Mouse (Mus musculus) liver, embryonic 12.5 days (tissue): ENCODE results near the gene Sipa1l1. TPM values are rescaled to one million over a fixed set of nuclear protein-coding genes. Genes with fewer than 3 reads are reported as not detected.

Experiments
- ATAC-seq: fragments of 200-750 bp; cut with Nextera tagmentation; 2 replicates; pipeline ENCODE4 v1.8.0; 2017; ENCODE audit warnings: moderate number of reproducible peaks, mild to moderate bottlenecking, moderate library complexity
- H3K27ac ChIP-seq: fragments of 300-500 bp; sonication (generic); 2 replicates; pipeline ENCODE4 v1.5.1; 2016; ENCODE audit warnings: mild to moderate bottlenecking
- H3K27me3 ChIP-seq: fragments of 300-500 bp; sonication (generic); replicated peaks from 2 replicates; pipeline ENCODE4 v1.6.1; 2016; ENCODE audit warnings: mild to moderate bottlenecking, moderate library complexity
- H3K36me3 ChIP-seq: fragments of 300-500 bp; sonication (generic); 2 replicates; pipeline ENCODE4 v1.6.1; 2016; ENCODE audit warnings: mild to moderate bottlenecking, moderate library complexity
- H3K4me1 ChIP-seq: fragments of 300-500 bp; sonication (generic); 2 replicates; pipeline ENCODE4 v1.6.1; 2016
- H3K4me2 ChIP-seq: fragments of 300-500 bp; sonication (generic); 2 replicates; pipeline ENCODE4 v1.6.1; 2016; ENCODE audit warnings: mild to moderate bottlenecking, moderate library complexity
- H3K4me3 ChIP-seq: fragments of 300-500 bp; sonication (generic); 2 replicates; pipeline ENCODE4 v1.5.1; 2016; ENCODE audit warnings: mild to moderate bottlenecking, moderate library complexity
- H3K9ac ChIP-seq: fragments of 300-500 bp; sonication (generic); 2 replicates; pipeline ENCODE4 v1.6.1; 2016; ENCODE audit warnings: mild to moderate bottlenecking, moderate library complexity
- H3K9me3 ChIP-seq: fragments of 300-500 bp; sonication (generic); replicated peaks from 2 replicates; pipeline ENCODE4 v1.6.1; 2016; ENCODE audit warnings: mild to moderate bottlenecking, moderate library complexity
- WGBS: fragments of 180-500 bp; shearing (Covaris S2); methylation state at CpG from one replicate; pipeline ENCODE4 v1.1.7; 2016; ENCODE audit not compliant: insufficient replicate concordance; 5-methylcytosine and 5-hydroxymethylcytosine counted together
- polyA plus RNA-seq: library from polyadenylated mRNA; unstranded; fragments of >200 nt; fragmentation: Nextera tagmentation; extraction: Ambion mirVana; gene quantifications from 2 replicates; pipeline ENCODE4 v1.2.1, GENCODE M21; 2016

Gene Sipa1l1
- polyA plus RNA-seq, 1 experiment from 2014 or later = 10.6 TPM

DNA sequence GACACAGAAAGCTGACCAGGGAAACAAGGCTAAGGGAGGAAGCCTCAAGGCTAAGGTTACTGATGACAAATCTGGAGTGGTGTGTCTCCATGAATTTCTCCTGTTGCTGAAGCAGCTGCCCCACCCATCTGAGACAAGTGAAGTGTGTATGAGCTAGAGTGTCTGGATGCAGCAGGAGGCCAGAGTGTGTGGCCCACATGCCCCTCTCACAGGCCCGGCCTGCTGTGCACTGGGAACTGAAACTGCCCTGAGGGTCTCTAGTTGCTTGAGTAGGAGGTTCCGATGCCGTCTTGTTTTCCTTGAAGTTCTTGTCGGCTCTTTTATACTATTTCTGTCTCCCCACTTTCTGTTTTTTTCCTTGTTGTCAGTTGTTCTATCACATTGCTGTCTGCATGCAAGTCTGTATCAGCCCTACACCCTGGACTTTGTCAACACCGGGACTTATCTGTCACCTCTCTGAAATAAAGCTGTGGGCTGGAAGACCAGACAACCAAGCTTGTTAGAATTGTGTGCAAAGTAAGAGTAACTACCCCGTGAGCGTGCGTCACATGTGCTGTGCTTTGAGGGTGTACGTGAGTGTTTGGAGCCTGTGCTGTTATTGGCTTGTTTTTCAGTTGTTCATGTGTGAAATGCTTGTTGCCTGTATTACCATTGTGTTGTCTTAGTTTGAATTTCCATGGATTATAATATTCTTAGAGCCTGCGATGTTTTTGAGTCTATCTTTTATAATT is 186.5 kb downstream of the Sipa1l1 start:
- peaks cover 43% of the 10 kb centered on the region for H3K4me1 ChIP-seq
- ATAC-seq = no peak

DNA sequence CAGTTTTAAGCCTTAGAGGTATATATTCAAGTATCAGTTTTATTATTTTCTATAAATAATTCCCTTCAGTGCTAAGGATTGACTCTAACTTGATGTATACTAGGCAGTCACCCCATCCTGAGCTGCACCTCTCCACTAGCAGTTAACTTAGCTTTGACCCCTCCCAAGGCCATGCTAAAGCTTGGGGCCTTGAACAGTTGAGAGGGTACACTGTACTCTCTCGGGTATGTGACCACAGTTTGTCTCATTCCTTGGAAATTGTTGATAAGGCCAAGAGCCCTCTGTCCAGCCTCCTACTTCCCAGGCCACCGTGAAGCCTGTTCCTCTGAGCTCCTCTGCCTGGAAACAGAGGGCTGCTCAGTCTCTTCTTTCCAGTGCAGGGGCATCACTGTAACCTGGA is 187.4 kb downstream of the Sipa1l1 start:
- no peak overlapping the region for H3K27ac ChIP-seq
- no peak for ATAC-seq
- H3K36me3 ChIP-seq = peaks cover 9% of the 10 kb centered on the region; the same call in 1 of the 2 replicates
- peaks cover 36% of the 10 kb centered on the region for H3K4me1 ChIP-seq
- no peak overlapping the region for H3K4me3 ChIP-seq
- 43% methylated on average over 2 of the region's 2 CpGs for WGBS
- H3K9ac ChIP-seq = no peak overlapping the region
- H3K4me2 ChIP-seq = no peak overlapping the region
- no peaks in the 10 kb centered on the region for H3K9me3 ChIP-seq
- H3K27me3 ChIP-seq = no peaks in the 10 kb centered on the region

More for the DNA sequence above, 186.5 kb downstream of the Sipa1l1 start:
- Histone ChIP-seq H3K4me2 (no peak overlapping the region), H3K9ac (no peak overlapping the region), H3K27me3 (no peaks in the 10 kb centered on the region), H3K27ac (no peak overlapping the region), H3K9me3 (no peaks in the 10 kb centered on the region), H3K36me3 (peaks cover 9% of the 10 kb centered on the region; the same call in 1 of the 2 replicates), H3K4me3 (no peak overlapping the region)
- WGBS = 65% methylated on average over 10 of the region's 10 CpGs

DNA sequence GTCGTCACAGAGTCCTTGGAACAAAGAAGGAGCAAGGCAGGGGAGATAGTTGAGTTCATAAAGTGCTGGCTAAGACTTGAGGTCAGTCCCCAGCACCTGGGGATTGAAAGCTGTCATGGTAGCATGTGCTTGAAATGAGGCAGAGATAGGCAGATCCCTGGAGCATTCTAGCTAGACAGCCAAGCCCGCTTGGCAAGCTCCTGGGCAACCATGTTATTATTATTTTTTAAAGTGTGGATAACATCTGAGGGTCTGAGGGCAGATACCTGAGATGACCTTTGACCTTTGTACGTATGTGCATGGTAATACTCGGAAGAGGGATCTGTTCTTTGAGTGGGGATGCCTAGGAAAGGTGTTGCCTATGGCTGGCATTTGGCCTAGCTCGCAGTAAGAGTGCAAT is 188.3 kb downstream of the Sipa1l1 start:
- H3K4me3 ChIP-seq = no peak overlapping the region
- no peak for ATAC-seq
- H3K4me1 ChIP-seq = peaks cover 33% of the 10 kb centered on the region
- H3K9me3 ChIP-seq = no peaks in the 10 kb centered on the region
- H3K4me2 ChIP-seq = no peak overlapping the region
- H3K27ac ChIP-seq = no peak overlapping the region
- H3K9ac ChIP-seq = no peak overlapping the region
- H3K27me3 ChIP-seq = no peaks in the 10 kb centered on the region
- WGBS = 73% methylated on average over 5 of the region's 5 CpGs
- H3K36me3 ChIP-seq = peaks cover 9% of the 10 kb centered on the region; the same call in 1 of the 2 replicates

DNA sequence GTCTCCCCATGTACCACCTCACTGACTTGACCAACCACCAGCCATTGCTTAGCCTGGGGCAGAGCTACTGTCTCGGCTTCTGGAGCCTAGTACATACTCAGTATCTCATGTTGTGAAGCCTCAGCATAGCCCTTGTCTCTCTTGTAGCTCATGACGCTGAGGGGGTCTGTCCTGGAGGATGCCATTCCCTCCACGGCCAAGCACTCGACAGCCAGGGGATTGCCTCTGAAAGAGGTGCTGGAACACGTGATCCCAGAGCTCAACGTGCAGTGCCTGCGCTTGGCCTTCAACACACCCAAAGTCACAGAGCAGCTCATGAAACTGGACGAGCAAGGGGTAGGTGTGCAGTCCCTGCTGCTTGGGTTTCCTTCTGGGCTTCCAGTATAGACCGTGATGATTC is 193.7 kb downstream of the Sipa1l1 start:
- Histone ChIP-seq H3K9me3 (no peaks in the 10 kb centered on the region), H3K4me2 (no peak overlapping the region), H3K27me3 (no peaks in the 10 kb centered on the region), H3K4me1 (no peaks in the 10 kb centered on the region), H3K9ac (no peak overlapping the region), H3K4me3 (no peak overlapping the region), H3K27ac (no peak overlapping the region), H3K36me3 (0 out of 2 replicates have a peak, but pooled peaks cover 3% of the 10 kb centered on the region)
- WGBS = 82% methylated on average over 9 of the region's 9 CpGs
- no peak for ATAC-seq

DNA sequence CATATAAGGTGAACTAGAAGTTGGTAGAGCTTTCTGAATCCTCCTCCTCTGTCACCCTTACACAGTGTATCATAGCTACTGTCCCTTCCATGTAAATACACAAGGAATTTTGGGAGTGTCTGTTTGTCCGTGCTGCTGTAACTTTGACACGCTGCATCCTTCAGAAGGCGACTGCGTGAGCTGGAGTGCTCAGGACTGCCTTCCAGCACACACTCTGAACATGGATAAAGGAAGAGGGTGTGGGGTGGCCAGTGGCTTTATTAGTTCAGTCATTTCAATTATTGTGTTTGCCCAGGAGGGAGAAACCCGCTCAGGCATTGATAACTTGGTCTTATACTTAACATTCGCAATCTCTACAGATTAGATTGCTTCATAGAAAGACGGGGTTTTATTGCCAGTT is 195.1 kb downstream of the Sipa1l1 start:
- no peaks in the 10 kb centered on the region for H3K9me3 ChIP-seq
- H3K4me3 ChIP-seq = no peak overlapping the region
- no peaks in the 10 kb centered on the region for H3K36me3 ChIP-seq
- ATAC-seq = no peak
- H3K4me2 ChIP-seq = no peak overlapping the region
- no peaks in the 10 kb centered on the region for H3K27me3 ChIP-seq
- WGBS = 88% methylated on average over 7 of the region's 7 CpGs
- H3K9ac ChIP-seq = no peak overlapping the region
- H3K27ac ChIP-seq = no peak overlapping the region
- no peaks in the 10 kb centered on the region for H3K4me1 ChIP-seq

DNA sequence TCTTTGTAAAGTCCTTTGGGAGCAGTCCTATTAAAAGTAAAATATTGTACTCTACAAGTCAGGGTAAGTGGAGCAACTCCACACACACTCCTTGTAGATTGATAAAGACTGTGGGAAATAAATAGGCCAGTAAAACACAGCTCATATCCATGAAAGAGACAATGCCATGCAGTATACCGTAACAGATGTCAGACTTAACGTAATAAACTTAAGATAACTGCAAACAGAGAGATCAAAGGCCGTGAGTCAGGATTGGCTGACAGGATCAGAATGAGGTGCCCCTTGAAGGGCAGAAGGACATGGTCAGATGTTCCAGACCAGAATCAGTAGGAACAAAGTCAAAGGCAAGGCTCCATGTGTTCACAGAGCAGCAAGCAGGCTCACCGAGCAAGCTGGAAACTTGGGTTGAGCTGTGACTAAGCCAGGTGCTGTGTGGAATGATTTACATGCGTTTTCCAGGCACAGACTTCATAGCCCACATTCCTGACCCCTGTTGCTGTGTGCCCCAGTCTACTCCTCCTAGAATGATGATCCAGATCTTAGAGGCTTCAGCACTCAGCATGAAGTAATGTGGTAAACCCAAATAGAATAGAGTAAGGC is 196.3 kb downstream of the Sipa1l1 start:
- Histone ChIP-seq H3K9me3 (no peaks in the 10 kb centered on the region), H3K4me1 (peaks cover 6% of the 10 kb centered on the region; the same call in 1 of the 2 replicates), H3K36me3 (no peaks in the 10 kb centered on the region), H3K4me3 (no peak overlapping the region), H3K9ac (no peak overlapping the region), H3K4me2 (no peak overlapping the region), H3K27me3 (no peaks in the 10 kb centered on the region), H3K27ac (no peak overlapping the region)
- WGBS = 70% methylated on average over 5 of the region's 5 CpGs
- no peak for ATAC-seq

DNA sequence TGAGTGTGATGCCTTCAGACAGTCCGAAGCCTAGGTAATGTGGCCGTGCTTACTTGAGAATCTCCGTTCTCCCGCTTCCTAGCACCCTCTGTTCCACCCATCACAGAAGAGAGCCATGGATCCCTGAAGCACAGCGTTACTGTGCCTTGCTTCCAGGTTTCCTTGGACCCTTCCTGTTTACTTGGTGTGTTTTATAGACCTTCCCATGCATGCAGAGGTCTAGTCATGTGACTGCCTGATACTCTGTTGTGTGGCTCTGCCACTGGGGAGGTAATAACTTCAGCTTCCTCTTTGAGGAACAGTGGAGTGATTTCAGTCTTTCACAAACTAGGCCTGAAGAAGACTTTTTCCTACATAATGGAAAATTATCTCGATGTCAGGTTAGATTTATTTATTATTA is 197.6 kb downstream of the Sipa1l1 start:
- H3K9me3 ChIP-seq = no peaks in the 10 kb centered on the region
- H3K36me3 ChIP-seq = no peaks in the 10 kb centered on the region
- WGBS = 71% methylated on average over 6 of the region's 6 CpGs
- no peak overlapping the region for H3K4me3 ChIP-seq
- no peaks in the 10 kb centered on the region for H3K27me3 ChIP-seq
- no peak overlapping the region for H3K4me2 ChIP-seq
- H3K4me1 ChIP-seq = peaks cover 6% of the 10 kb centered on the region; the same call in 1 of the 2 replicates
- H3K9ac ChIP-seq = no peak overlapping the region
- H3K27ac ChIP-seq = no peak overlapping the region
- ATAC-seq = no peak

DNA sequence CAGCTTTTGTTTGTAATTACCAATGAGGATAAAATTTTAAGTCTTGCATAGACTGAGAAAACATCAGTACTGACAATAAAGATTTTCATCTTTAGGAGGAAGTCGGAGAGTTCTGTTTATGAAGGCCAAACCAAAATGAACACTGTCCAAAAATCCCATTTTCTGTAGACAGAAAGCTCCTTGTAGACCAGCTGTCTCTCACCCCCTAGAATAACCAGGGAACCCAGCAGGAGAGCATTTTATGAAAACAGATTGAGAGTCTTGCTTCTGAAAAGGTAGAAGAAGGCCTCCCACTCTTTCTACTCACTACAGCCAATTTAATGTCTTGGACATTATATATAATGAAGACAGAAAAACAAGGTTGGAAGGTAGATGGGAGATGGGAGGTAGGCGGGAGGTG is 198.2 kb downstream of the Sipa1l1 start:
- Histone ChIP-seq H3K27ac (no peak overlapping the region), H3K4me2 (no peak overlapping the region), H3K27me3 (no peaks in the 10 kb centered on the region), H3K9ac (no peak overlapping the region), H3K4me1 (peaks cover 6% of the 10 kb centered on the region; the same call in 1 of the 2 replicates), H3K36me3 (no peaks in the 10 kb centered on the region), H3K4me3 (no peak overlapping the region), H3K9me3 (no peaks in the 10 kb centered on the region)
- 71% methylated on average over 2 of the region's 2 CpGs for WGBS
- no peak for ATAC-seq

DNA sequence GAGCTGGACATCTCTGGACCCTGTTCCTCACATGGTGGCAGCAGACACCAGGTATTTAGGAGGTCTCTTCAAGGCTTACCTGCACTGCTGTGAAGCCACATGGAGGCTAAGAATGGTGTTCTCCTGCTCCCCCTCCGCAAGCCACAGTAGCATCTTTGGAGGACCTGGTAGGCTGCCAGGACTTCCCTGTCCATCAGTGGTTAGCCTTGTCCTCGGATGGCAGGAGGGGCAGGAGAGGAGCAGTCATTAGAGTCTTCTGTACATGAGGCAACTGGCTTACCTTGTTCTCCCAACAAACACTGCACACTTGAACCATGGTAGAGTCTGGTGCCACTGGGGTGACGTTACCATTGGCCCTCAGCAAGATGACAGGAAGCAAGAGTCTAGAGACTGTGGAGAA is 198.9 kb downstream of the Sipa1l1 start:
- H3K4me1 ChIP-seq = peaks cover 6% of the 10 kb centered on the region; the same call in 1 of the 2 replicates
- peaks cover 3% of the 10 kb centered on the region; the same call in 1 of the 2 replicates for H3K36me3 ChIP-seq
- H3K4me3 ChIP-seq = no peak overlapping the region
- H3K9ac ChIP-seq = no peak overlapping the region
- H3K27ac ChIP-seq = no peak overlapping the region
- H3K4me2 ChIP-seq = no peak overlapping the region
- 72% methylated on average over 3 of the region's 3 CpGs for WGBS
- no peaks in the 10 kb centered on the region for H3K27me3 ChIP-seq
- ATAC-seq = no peak
- H3K9me3 ChIP-seq = no peaks in the 10 kb centered on the region

DNA sequence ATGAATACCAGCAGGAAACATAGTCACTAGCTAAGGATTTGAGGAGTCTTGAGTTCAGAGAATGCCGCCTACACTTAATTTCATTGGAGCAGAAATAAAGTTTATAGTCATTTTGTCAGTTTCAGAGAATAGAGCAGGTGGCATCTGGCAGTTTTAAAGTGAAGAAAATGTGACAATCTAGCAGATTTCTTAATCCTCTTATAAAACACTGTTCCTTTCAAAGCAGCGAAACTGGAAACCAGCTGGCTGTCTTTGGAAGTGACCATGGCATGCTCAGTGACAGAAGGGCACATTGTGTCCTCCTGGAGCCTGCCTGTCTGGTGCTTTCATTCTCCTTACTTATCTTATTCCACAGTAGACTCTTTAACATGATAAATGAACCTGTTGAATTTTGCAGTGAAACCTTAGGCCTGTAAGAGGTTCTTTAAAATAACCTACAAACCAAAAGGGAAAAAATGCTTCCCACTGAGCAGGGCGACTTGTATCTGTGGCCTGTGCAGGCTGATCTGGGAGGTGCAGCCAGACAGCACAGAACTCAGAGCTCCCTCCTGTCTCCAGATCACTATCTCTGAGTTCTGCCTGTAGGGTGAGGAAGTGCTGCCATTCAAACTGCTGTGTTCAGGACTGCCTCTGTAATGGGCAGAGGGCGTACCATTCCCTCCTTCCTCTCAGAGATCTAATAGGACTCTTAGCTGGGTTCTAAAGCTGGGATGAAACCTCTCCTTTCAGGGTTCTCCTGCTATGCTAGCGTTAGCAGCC is 200.5 kb downstream of the Sipa1l1 start:
- Histone ChIP-seq H3K4me2 (no peak overlapping the region), H3K9me3 (no peaks in the 10 kb centered on the region), H3K9ac (no peak overlapping the region), H3K36me3 (peaks cover 3% of the 10 kb centered on the region; the same call in 1 of the 2 replicates), H3K4me1 (peaks cover 6% of the 10 kb centered on the region; the same call in 1 of the 2 replicates), H3K27ac (no peak overlapping the region), H3K4me3 (no peak overlapping the region), H3K27me3 (no peaks in the 10 kb centered on the region)
- no peak for ATAC-seq
- WGBS = 60% methylated on average over 5 of the region's 5 CpGs

DNA sequence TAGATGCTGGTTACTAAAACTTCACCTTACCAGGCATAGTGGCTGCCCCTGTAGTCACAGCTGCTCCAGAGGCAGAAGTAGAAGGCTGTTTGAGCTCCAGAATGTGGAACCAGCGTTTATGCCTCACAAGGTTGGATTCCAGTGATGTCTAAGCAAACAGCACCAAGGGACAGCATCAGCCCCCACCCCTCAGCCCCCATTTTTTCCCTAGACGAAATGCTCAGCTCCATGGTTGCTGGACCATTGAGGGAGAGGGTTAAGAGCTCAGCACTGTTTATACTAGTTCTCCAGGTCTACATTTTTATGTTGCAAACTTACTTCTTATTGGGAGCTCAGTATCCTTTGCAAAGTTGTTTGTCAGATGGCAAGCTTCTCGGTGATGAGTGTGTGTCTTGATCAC is 202.1 kb downstream of the Sipa1l1 start:
- Histone ChIP-seq H3K36me3 (peaks cover 13% of the 10 kb centered on the region), H3K4me1 (peaks cover 6% of the 10 kb centered on the region; the same call in 1 of the 2 replicates), H3K9me3 (no peaks in the 10 kb centered on the region), H3K27ac (no peak overlapping the region), H3K4me3 (no peak overlapping the region), H3K27me3 (no peaks in the 10 kb centered on the region), H3K9ac (no peak overlapping the region), H3K4me2 (no peak overlapping the region)
- 61% methylated on average over 3 of the region's 3 CpGs for WGBS
- no peak for ATAC-seq

DNA sequence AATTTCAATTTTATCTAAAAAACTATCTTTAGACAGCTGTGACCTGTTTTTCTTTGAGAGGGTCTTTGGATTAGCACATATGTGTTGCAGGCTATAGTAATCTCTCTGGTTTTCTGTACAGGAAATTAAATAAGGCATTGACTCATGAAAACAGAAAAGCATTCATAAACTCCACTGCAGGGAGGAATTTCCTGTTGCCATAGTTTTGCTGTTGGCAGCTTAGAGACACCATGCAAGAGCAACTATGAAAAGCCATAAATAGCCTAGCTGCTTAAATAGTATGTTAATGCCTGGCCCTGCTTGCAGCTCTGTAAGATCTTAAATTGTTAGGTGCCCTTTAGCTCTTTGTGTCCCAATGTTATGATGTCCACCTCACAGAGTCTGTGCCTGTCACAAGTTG is 204.9 kb downstream of the Sipa1l1 start:
- Histone ChIP-seq H3K27ac (no peak overlapping the region), H3K36me3 (peaks cover 13% of the 10 kb centered on the region)
- ATAC-seq = no peak

More for the DNA sequence above, 204.9 kb downstream of the Sipa1l1 start:
- no peak overlapping the region for H3K9ac ChIP-seq
- H3K4me3 ChIP-seq = no peak overlapping the region
- no peak overlapping the region for H3K4me2 ChIP-seq
- peaks cover 6% of the 10 kb centered on the region; the same call in 1 of the 2 replicates for H3K4me1 ChIP-seq
- H3K9me3 ChIP-seq = no peaks in the 10 kb centered on the region
- H3K27me3 ChIP-seq = no peaks in the 10 kb centered on the region
